Mouse (Mus musculus) liver, postnatal 0 days (tissue): ENCODE measurements around the gene Rab11fip4. TPM values are rescaled to one million over a fixed set of nuclear protein-coding genes. Genes with fewer than 3 reads are reported as not detected.

Experiments used
- ATAC-seq: fragments of 200-750 bp; cut with Nextera tagmentation; 2 replicates; pipeline ENCODE4 v1.8.0; 2017; ENCODE audit warnings: mild to moderate bottlenecking, moderate library complexity
- DNase-seq: peaks from one replicate; pipeline ENCODE4 v3.0.0-alpha.2; 2016
- H3K27ac ChIP-seq: fragments of 300-500 bp; sonication (generic); 2 replicates; pipeline ENCODE4 v1.5.1; 2014; ENCODE audit warnings: antibody characterized with exemption, moderate library complexity, mild to moderate bottlenecking, low read depth
- H3K27me3 ChIP-seq: fragments of 300-500 bp; sonication (generic); 2 replicates; pipeline ENCODE4 v1.6.1; 2014; ENCODE audit warnings: low read length, control low read depth, mixed read lengths; ENCODE audit not compliant: insufficient read depth
- H3K36me3 ChIP-seq: fragments of 300-500 bp; sonication (generic); replicated peaks from 2 replicates; pipeline ENCODE4 v1.6.1; 2014; ENCODE audit warnings: mild to moderate bottlenecking, control low read depth, low read length, moderate library complexity, mixed read lengths; ENCODE audit not compliant: insufficient read depth
- H3K4me1 ChIP-seq: fragments of 300-500 bp; sonication (generic); 2 replicates; pipeline ENCODE4 v1.6.1; 2014; ENCODE audit warnings: antibody characterized with exemption, mild to moderate bottlenecking, control low read depth; ENCODE audit not compliant: insufficient read depth
- H3K4me2 ChIP-seq: fragments of 300-500 bp; sonication (generic); 2 replicates; pipeline ENCODE4 v1.6.1; 2014; ENCODE audit warnings: low read depth, mild to moderate bottlenecking, low read length, moderate library complexity, mixed read lengths
- H3K4me3 ChIP-seq: fragments of 300-500 bp; sonication (generic); 2 replicates; pipeline ENCODE4 v1.5.1; 2014; ENCODE audit warnings: low read depth, low read length
- H3K9ac ChIP-seq: fragments of 300-500 bp; sonication (generic); replicated peaks from 2 replicates; pipeline ENCODE4 v1.6.1; 2014; ENCODE audit warnings: mild to moderate bottlenecking, moderate library complexity
- H3K9me3 ChIP-seq: fragments of 300-500 bp; sonication (generic); 2 replicates; pipeline ENCODE4 v1.6.1; 2016; ENCODE audit warnings: mild to moderate bottlenecking, control low read depth, low read length, mixed read lengths
- CTCF ChIP-seq: sonication (generic); IDR thresholded peaks from 2 replicates; pipeline ENCODE4 v1.5.1; 2016; ENCODE audit warnings: antibody characterized with exemption, low read depth
- EP300 ChIP-seq: IDR thresholded peaks from 2 replicates; pipeline ENCODE4 v1.6.1; 2016; ENCODE audit warnings: antibody characterized with exemption, low read depth, mild to moderate bottlenecking
- WGBS: fragments of 180-500 bp; shearing (Covaris S2); extraction: QIAGEN DNeasy Blood & Tissue Kit; methylation state at CpG from one replicate; pipeline ENCODE4 v1.1.7; 2014; ENCODE audit not compliant: insufficient replicate concordance; 5-methylcytosine and 5-hydroxymethylcytosine counted together
- polyA plus RNA-seq: library from polyadenylated mRNA; unstranded; fragments of >200 nt; fragmentation: Nextera tagmentation; extraction: Ambion mirVana; gene quantifications from 2 replicates; pipeline ENCODE4 v1.2.1, GENCODE M21; 2015

The Rab11fip4 gene
- polyA plus RNA-seq, 1 experiment from 2014 or later: 1.1 TPM

- H3K27me3 ChIP-seq: no peaks in the 10 kb centered on the region
- H3K9me3 ChIP-seq: no peaks in the 10 kb centered on the region
- H3K4me1 ChIP-seq: peaks cover 11% of the 10 kb centered on the region; the same call in 1 of the 2 replicates
- ATAC-seq: no peak
- no peaks in the 10 kb centered on the region for H3K36me3 ChIP-seq
- WGBS: 64% methylated on average over 12 of the region's 12 CpGs
- no peak overlapping the region for H3K4me2 ChIP-seq
- no peak overlapping the region for H3K27ac ChIP-seq
- no peak overlapping the region for H3K4me3 ChIP-seq
- H3K9ac ChIP-seq: no peak overlapping the region
- DNase-seq: no peak
- TF ChIP-seq CTCF: no peak
- TF ChIP-seq EP300: no peak
These were observed 55.6 kb downstream of the Rab11fip4 start for GRCm38 (mm10) chr11:79646467-79647070.

- no peak overlapping the region for H3K4me2 ChIP-seq
- H3K4me1 ChIP-seq: peaks cover 11% of the 10 kb centered on the region; the same call in 1 of the 2 replicates
- no peaks in the 10 kb centered on the region for H3K27me3 ChIP-seq
- no peak overlapping the region for H3K9ac ChIP-seq
- ATAC-seq (no peak), DNase-seq (no peak)
- no peak overlapping the region for H3K27ac ChIP-seq
- no peaks in the 10 kb centered on the region for H3K9me3 ChIP-seq
- TF ChIP-seq CTCF (no peak), EP300 (no peak)
- H3K36me3 ChIP-seq: no peaks in the 10 kb centered on the region
- H3K4me3 ChIP-seq: no peak overlapping the region
- WGBS: 42% methylated on average over 8 of the region's 8 CpGs
These were observed 56.1 kb downstream of the Rab11fip4 start for GRCm38 (mm10) chr11:79647071-79647501.

GRCm38 (mm10) chr11:79650359-79650835 is 59.4 kb downstream of the Rab11fip4 start:
- H3K4me2 ChIP-seq: no peak overlapping the region
- no peak for TF ChIP-seq EP300
- no peak for TF ChIP-seq CTCF
- H3K9me3 ChIP-seq: no peaks in the 10 kb centered on the region
- H3K4me3 ChIP-seq: no peak overlapping the region
- no peak overlapping the region for H3K27ac ChIP-seq
- peaks cover 14% of the 10 kb centered on the region for H3K4me1 ChIP-seq
- no peak overlapping the region for H3K9ac ChIP-seq
- no peaks in the 10 kb centered on the region for H3K36me3 ChIP-seq
- ATAC-seq (no peak), DNase-seq (no peak)
- 41% methylated on average over 5 of the region's 5 CpGs for WGBS
- no peaks in the 10 kb centered on the region for H3K27me3 ChIP-seq

GRCm38 (mm10) chr11:79652257-79652656 is 61.2 kb downstream of the Rab11fip4 start:
- Histone ChIP-seq H3K9ac (no peak overlapping the region), H3K4me1 (peaks cover 18% of the 10 kb centered on the region), H3K36me3 (no peaks in the 10 kb centered on the region), H3K4me3 (no peak overlapping the region), H3K27me3 (no peaks in the 10 kb centered on the region), H3K9me3 (no peaks in the 10 kb centered on the region), H3K27ac (no peak overlapping the region), H3K4me2 (no peak overlapping the region)
- TF ChIP-seq EP300: no peak
- no peak for TF ChIP-seq CTCF
- ATAC-seq (no peak), DNase-seq (peak; percentile 47)
- 42% methylated on average over 9 of the region's 9 CpGs for WGBS

GRCm38 (mm10) chr11:79652921-79653575 is 62.0 kb downstream of the Rab11fip4 start:
- TF ChIP-seq CTCF (no peak), EP300 (no peak)
- H3K9ac ChIP-seq: no peak overlapping the region
- no peaks in the 10 kb centered on the region for H3K9me3 ChIP-seq
- WGBS: 67% methylated on average over 20 of the region's 20 CpGs
- H3K36me3 ChIP-seq: no peaks in the 10 kb centered on the region
- H3K27ac ChIP-seq: no peak overlapping the region
- H3K4me2 ChIP-seq: no peak overlapping the region
- peaks cover 18% of the 10 kb centered on the region for H3K4me1 ChIP-seq
- no peak for ATAC-seq
- no peaks in the 10 kb centered on the region for H3K27me3 ChIP-seq
- DNase-seq: no peak
- H3K4me3 ChIP-seq: no peak overlapping the region

- DNase-seq: peak; percentile 47
- 50% methylated on average over 4 of the region's 4 CpGs for WGBS
These were observed 63.4 kb downstream of the Rab11fip4 start for GRCm38 (mm10) chr11:79654407-79654831.

More at GRCm38 (mm10) chr11:79654407-79654831, 63.4 kb downstream of the Rab11fip4 start:
- Histone ChIP-seq H3K4me3 (no peak overlapping the region), H3K36me3 (no peaks in the 10 kb centered on the region), H3K27me3 (no peaks in the 10 kb centered on the region), H3K9me3 (no peaks in the 10 kb centered on the region), H3K4me1 (peaks cover 18% of the 10 kb centered on the region), H3K4me2 (no peak overlapping the region), H3K9ac (no peak overlapping the region), H3K27ac (peak overlapping the region; percentile 30; the same call in 1 of the 2 replicates)
- TF ChIP-seq CTCF: no peak
- no peak for TF ChIP-seq EP300
- ATAC-seq: peak; percentile 96
